Comparison of ENCODE assay signal across 8 mouse cellular contexts in the genomic region with DNA sequence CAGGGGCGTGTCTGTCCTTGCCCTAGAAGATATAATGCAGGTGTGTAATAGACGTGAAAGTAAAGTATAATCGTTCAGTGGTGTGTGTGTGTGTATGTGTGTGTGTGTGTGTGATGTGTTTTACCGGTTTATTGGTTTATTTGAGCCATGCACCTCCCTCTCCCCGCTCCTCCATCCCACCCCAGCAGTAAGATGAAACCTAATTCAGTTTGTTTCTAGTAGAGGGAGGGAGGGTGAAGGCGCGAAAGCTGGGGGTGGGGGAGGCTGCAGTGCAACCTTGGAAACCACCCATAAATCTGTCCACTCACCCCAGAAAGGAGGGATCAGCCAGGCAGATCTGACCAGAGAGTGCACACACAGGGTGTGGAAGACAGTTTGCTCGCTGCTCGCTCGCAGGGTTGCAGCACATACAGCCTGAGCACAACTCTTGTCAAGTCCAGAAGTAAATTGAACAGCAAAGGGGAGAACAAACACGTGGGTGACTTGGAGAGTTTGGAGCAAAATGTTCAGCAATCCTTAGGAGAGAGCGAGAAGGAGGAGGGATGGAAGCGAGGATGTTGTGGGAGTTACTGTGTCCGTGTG.
A peak's percentile ranks its signal among the peaks of the same experiment; 100 is the strongest.
DNase-seq lines count a peak whose midpoint lies in the region; ATAC-seq lines count a peak whose summit lies in the region.

No protein-coding gene starts in this region.

- H3K4me3 ChIP-seq in kidney, embryonic 14.5 days (ENCODE audit: low read length) = peak overlapping the region; percentile 49
- H3K4me3 ChIP-seq in hindbrain, embryonic 13.5 days = peak overlapping the region; percentile 74
- peak overlapping the region; percentile 41; the same call in 1 of the 2 replicates for H3K4me3 ChIP-seq in limb, embryonic 15.5 days
- H3K4me3 ChIP-seq in stomach, embryonic 15.5 days (replicated peaks) = peak overlapping the region; percentile 41; the same call in 1 of the 2 replicates

- no peaks in the 10 kb centered on the region for H3K27me3 ChIP-seq in kidney, embryonic 14.5 days (ENCODE audit: control insufficient read depth, insufficient read depth, low read length)
- peaks cover 12% of the 10 kb centered on the region; the same call in 1 of the 2 replicates for H3K27me3 ChIP-seq in hindbrain, embryonic 13.5 days
- H3K27me3 ChIP-seq in limb, embryonic 15.5 days = peaks cover 28% of the 10 kb centered on the region
- peaks cover 12% of the 10 kb centered on the region; the same call in 1 of the 2 replicates for H3K27me3 ChIP-seq in stomach, embryonic 15.5 days (replicated peaks)

- no peaks in the 10 kb centered on the region for H3K36me3 ChIP-seq in kidney, embryonic 14.5 days (ENCODE audit: control insufficient read depth, insufficient read depth, low read length)
- H3K36me3 ChIP-seq in hindbrain, embryonic 13.5 days = no peaks in the 10 kb centered on the region
- no peaks in the 10 kb centered on the region for H3K36me3 ChIP-seq in limb, embryonic 15.5 days
- H3K36me3 ChIP-seq in stomach, embryonic 15.5 days = no peaks in the 10 kb centered on the region

- H3K27ac ChIP-seq in kidney, embryonic 14.5 days (ENCODE audit: low read depth, low read length) = no peak overlapping the region
- H3K27ac ChIP-seq in hindbrain, embryonic 13.5 days = peak overlapping the region; percentile 79
- no peak overlapping the region for H3K27ac ChIP-seq in limb, embryonic 15.5 days
- no peak overlapping the region for H3K27ac ChIP-seq in stomach, embryonic 15.5 days

- peak; percentile 96 for ATAC-seq in kidney, embryonic 14.5 days (ENCODE audit: low FRiP score, low TSS enrichment)
- ATAC-seq in hindbrain, embryonic 13.5 days (ENCODE audit: low FRiP score) = peak; percentile 72
- ATAC-seq in limb, embryonic 15.5 days (ENCODE audit: insufficient number of reproducible peaks, low FRiP score, low TSS enrichment, low read depth) = no peak
- ATAC-seq in stomach, embryonic 15.5 days (ENCODE audit: insufficient read depth, low FRiP score, low read depth) = no peak

- 3% methylated on average over 14 of the region's 14 CpGs for WGBS in kidney, embryonic 14.5 days
- WGBS in hindbrain, embryonic 13.5 days = 8% methylated on average over 14 of the region's 14 CpGs
- 5% methylated on average over 14 of the region's 14 CpGs for WGBS in limb, embryonic 15.5 days
- 7% methylated on average over 14 of the region's 14 CpGs for WGBS in stomach, embryonic 15.5 days

- H3K4me1 ChIP-seq in kidney, embryonic 14.5 days (ENCODE audit: control insufficient read depth, insufficient read depth, low read length) = peaks cover 10% of the 10 kb centered on the region
- peaks cover 11% of the 10 kb centered on the region for H3K4me1 ChIP-seq in hindbrain, embryonic 13.5 days (replicated peaks)
- H3K4me1 ChIP-seq in limb, embryonic 15.5 days = peaks cover 13% of the 10 kb centered on the region
- H3K4me1 ChIP-seq in stomach, embryonic 15.5 days = peaks cover 9% of the 10 kb centered on the region; the same call in 1 of the 2 replicates

- DNase-seq in kidney, postnatal 14 days = no peak
- DNase-seq in embryo, embryonic 10.5 days (ENCODE audit: low spot score) = peak; percentile 59
- no peak for DNase-seq in adrenal gland, adult (ENCODE audit: inconsistent age in 2 of 2, low spot score in 1 of 2)
- DNase-seq in lung, postnatal 14 days = no peak

- H3K4me2 ChIP-seq in kidney, embryonic 14.5 days (replicated peaks; ENCODE audit: low read depth, low read length) = peak overlapping the region; percentile 96
- H3K4me2 ChIP-seq in hindbrain, embryonic 13.5 days = peak overlapping the region; percentile 89
- H3K4me2 ChIP-seq in limb, embryonic 15.5 days = peak overlapping the region; percentile 95
- peak overlapping the region; percentile 89 for H3K4me2 ChIP-seq in stomach, embryonic 15.5 days

- no peaks in the 10 kb centered on the region for H3K9me3 ChIP-seq in kidney, embryonic 14.5 days (ENCODE audit: control insufficient read depth, low read length)
- no peaks in the 10 kb centered on the region for H3K9me3 ChIP-seq in hindbrain, embryonic 13.5 days
- no peaks in the 10 kb centered on the region for H3K9me3 ChIP-seq in limb, embryonic 15.5 days
- H3K9me3 ChIP-seq in stomach, embryonic 15.5 days = no peaks in the 10 kb centered on the region

- H3K9ac ChIP-seq in kidney, embryonic 14.5 days (ENCODE audit: low read depth, low read length) = no peak overlapping the region
- peak overlapping the region; percentile 87 for H3K9ac ChIP-seq in hindbrain, embryonic 13.5 days
- H3K9ac ChIP-seq in limb, embryonic 15.5 days = no peak overlapping the region
- H3K9ac ChIP-seq in stomach, embryonic 15.5 days = no peak overlapping the region

Comparison
In these comparisons a context has a peak if more than half of its experiments do, and no peak if none do; other contexts are left out.
1. ATAC-seq: peak in kidney, embryonic 14.5 days (single experiment) and hindbrain, embryonic 13.5 days (single experiment); none in limb, embryonic 15.5 days (single experiment) and stomach, embryonic 15.5 days (single experiment).
2. Peak in every context shown above with its lines, with median percentiles within 50 percentile points of each other: H3K4me2 ChIP-seq and H3K4me3 ChIP-seq.